Mouse (Mus musculus): ENCODE data around the gene Trak1. TPM values are rescaled to one million over a fixed set of nuclear protein-coding genes. Genes with fewer than 3 reads are reported as not detected.

The Trak1 gene
- total and polyA plus RNA-seq, 3 experiments: 8.2 to 28.6 (median 18.1) TPM

GRCm38 (mm10) chr9:121253983-121254382, 43.3 kb upstream of the Trak1 start:
- in situ Hi-C loops (cut with MboI; ENCODE audit: low pct_ligation_motif_present, low pct_unique_long_range_greater_than_20kb, low sequenced_read_pairs) (loop anchor here (10.0 kb wide), 2 partner anchors 121 to 201 kb away; no protein-coding TSS in a partner anchor), dilution Hi-C loops (cut with MboI; ENCODE audit: extremely low pct_ligation_motif_present, extremely low pct_unique_long_range_greater_than_20kb, low sequenced_read_pairs) (no loop called here)
- TF ChIP-seq POLR2AphosphoS2 (IDR thresholded peaks at IDR 0.05; ENCODE audit: low read depth, low read length) (no peak), RCOR1 (conservative IDR thresholded peaks at IDR 0.05; ENCODE audit: low read depth, low read length) (no peak), EP300 (IDR thresholded peaks at IDR 0.05; ENCODE audit: low read length) (no peak), MAX (IDR thresholded peaks at IDR 0.05; ENCODE audit: low read length) (no peak)

GRCm38 (mm10) chr9:121254761-121255160, 42.5 kb upstream of the Trak1 start:
- no peak for DNase-seq (ENCODE audit: extremely low read depth)
- Histone ChIP-seq H3K27ac (ENCODE audit: insufficient read depth, low read depth) (no peak overlapping the region), H3K4me2 (ENCODE audit: insufficient read depth, low read depth, poor library complexity, severe bottlenecking) (no peak overlapping the region), H3K4me3 (replicated peaks in 1 of 3; ENCODE audit: low read depth in 2 of 3, low read length in 2 of 3, poor library complexity in 1 of 3) (no peak overlapping the region), H3K27me3 (replicated peaks) (no peaks in the 10 kb centered on the region), H3K79me2 (replicated peaks; ENCODE audit: control insufficient read depth, extremely low read depth, insufficient read depth, poor library complexity, severe bottlenecking) (no peaks in the 10 kb centered on the region), H3K9me3 (replicated peaks; ENCODE audit: low read length) (no peaks in the 10 kb centered on the region), H3K36me3 (replicated peaks in 1 of 2; ENCODE audit: control insufficient read depth in 1 of 2, insufficient read depth in 1 of 2, low read length in 1 of 2) (peaks cover 32 to 91% of the 10 kb centered on the region in 2 experiments), H3K9ac (ENCODE audit: insufficient read depth, low read depth) (no peak overlapping the region), H3K4me1 (ENCODE audit: control insufficient read depth in 1 of 2, insufficient read depth in 2 of 2) (0 out of 4 replicates have a peak, but pooled peaks cover 0 to 1% of the 10 kb centered on the region in 2 experiments)
- no peak for TF ChIP-seq GABPA (IDR thresholded peaks at IDR 0.05; ENCODE audit: insufficient replicate concordance, low read depth, low read length)
- no peak for TF ChIP-seq ZNF384 (IDR thresholded peaks at IDR 0.05; ENCODE audit: low read depth, low read length)
- no peak for TF ChIP-seq KAT2A (IDR thresholded peaks at IDR 0.05; ENCODE audit: insufficient replicate concordance, low read length)
- no peak for TF ChIP-seq BHLHE40 (IDR thresholded peaks at IDR 0.05; ENCODE audit: low read depth, low read length)
- TF ChIP-seq ZKSCAN1 (IDR thresholded peaks at IDR 0.05; ENCODE audit: borderline replicate concordance, low read depth, low read length): no peak
- no peak for TF ChIP-seq USF1 (IDR thresholded peaks at IDR 0.05; ENCODE audit: low read depth, low read length)
- TF ChIP-seq ZMIZ1 (IDR thresholded peaks at IDR 0.05; ENCODE audit: low read depth, low read length): no peak
- no peak for TF ChIP-seq EP300 (IDR thresholded peaks at IDR 0.05; ENCODE audit: low read length)
- TF ChIP-seq USF2 (conservative IDR thresholded peaks at IDR 0.05; ENCODE audit: low read depth, low read length): no peak
- no peak for TF ChIP-seq NRF1 (IDR thresholded peaks at IDR 0.05; ENCODE audit: low read depth, low read length)
- no peak for TF ChIP-seq JUND (conservative IDR thresholded peaks at IDR 0.05; ENCODE audit: low read depth, low read length)
- no peak for TF ChIP-seq PAX5 (IDR thresholded peaks at IDR 0.05; ENCODE audit: low read length)
- no peak for TF ChIP-seq MAFK (IDR thresholded peaks at IDR 0.05; ENCODE audit: insufficient replicate concordance, low read length)
- TF ChIP-seq SIN3A (IDR thresholded peaks at IDR 0.05; ENCODE audit: low read length): no peak
- no peak for TF ChIP-seq CHD2 (IDR thresholded peaks at IDR 0.05; ENCODE audit: low read length)
- no peak for TF ChIP-seq ETS1 (conservative IDR thresholded peaks at IDR 0.05; ENCODE audit: low read depth, low read length)
- no peak for TF ChIP-seq POLR2AphosphoS2 (IDR thresholded peaks at IDR 0.05; ENCODE audit: low read depth, low read length)
- TF ChIP-seq MEF2A (IDR thresholded peaks at IDR 0.05; ENCODE audit: borderline replicate concordance, low read depth, low read length): no peak
- TF ChIP-seq JUN (IDR thresholded peaks at IDR 0.05; ENCODE audit: insufficient read depth, low read depth, low read length): no peak
- in situ Hi-C loops (cut with MboI; ENCODE audit: low pct_ligation_motif_present, low pct_unique_long_range_greater_than_20kb, low sequenced_read_pairs) (loop anchor here (10.0 kb wide), 2 partner anchors 120 to 200 kb away; no protein-coding TSS in a partner anchor), dilution Hi-C loops (cut with MboI; ENCODE audit: extremely low pct_ligation_motif_present, extremely low pct_unique_long_range_greater_than_20kb, low sequenced_read_pairs) (no loop called here)

More at GRCm38 (mm10) chr9:121253983-121254382, 43.3 kb upstream of the Trak1 start:
- H3K4me3 ChIP-seq (replicated peaks in 1 of 3; ENCODE audit: low read depth in 2 of 3, low read length in 2 of 3, poor library complexity in 1 of 3): no peak overlapping the region
- no peak overlapping the region for H3K4me2 ChIP-seq (ENCODE audit: insufficient read depth, low read depth, poor library complexity, severe bottlenecking)
- H3K27ac ChIP-seq (ENCODE audit: insufficient read depth, low read depth): no peak overlapping the region
- no peaks in the 10 kb centered on the region for H3K9me3 ChIP-seq (replicated peaks; ENCODE audit: low read length)
- H3K79me2 ChIP-seq (replicated peaks; ENCODE audit: control insufficient read depth, extremely low read depth, insufficient read depth, poor library complexity, severe bottlenecking): no peaks in the 10 kb centered on the region
- no peaks in the 10 kb centered on the region for H3K27me3 ChIP-seq (replicated peaks)
- no peak overlapping the region for H3K9ac ChIP-seq (ENCODE audit: insufficient read depth, low read depth)
- DNase-seq (ENCODE audit: extremely low read depth): no peak
- 0 out of 4 replicates have a peak, but pooled peaks cover 0 to 2% of the 10 kb centered on the region in 2 experiments for H3K4me1 ChIP-seq (ENCODE audit: control insufficient read depth in 1 of 2, insufficient read depth in 2 of 2)
- H3K36me3 ChIP-seq (replicated peaks in 1 of 2; ENCODE audit: control insufficient read depth in 1 of 2, insufficient read depth in 1 of 2, low read length in 1 of 2): peaks cover 26 to 88% of the 10 kb centered on the region in 2 experiments
